Mouse (Mus musculus): ENCODE measurements at regions not wholly inside any gene's neighbourhood (a gene's known extent, or its start where the extent isn't known, plus 50 kb on each side); places are given as distances from the start of the nearest gene placed in this dataset.
A peak's percentile ranks its signal among the peaks of the same experiment; 100 is the strongest.

- Histone ChIP-seq H3K9ac (replicated peaks; ENCODE audit: low read length) (no peak overlapping the region), H3K27ac (replicated peaks; ENCODE audit: low read depth, low read length) (no peak overlapping the region), H3K9me3 (replicated peaks; ENCODE audit: control insufficient read depth, low read length) (no peaks in the 10 kb centered on the region), H3K27me3 (ENCODE audit: control insufficient read depth, insufficient read depth, low read length) (no peaks in the 10 kb centered on the region), H3K4me1 (ENCODE audit: control insufficient read depth, insufficient read depth, low read length) (no peaks in the 10 kb centered on the region), H3K4me2 (ENCODE audit: low read depth, low read length) (no peak overlapping the region), H3K36me3 (replicated peaks; ENCODE audit: control insufficient read depth, insufficient read depth, low read depth, low read length) (no peaks in the 10 kb centered on the region), H3K4me3 (ENCODE audit: low read depth, low read length) (no peak overlapping the region)
- DNase-seq (ENCODE audit: low spot score) (peak; percentile 54), ATAC-seq (replicated peaks; ENCODE audit: insufficient number of reproducible peaks, low FRiP score, low TSS enrichment, low read depth) (no peak)
- 63% methylated on average over 18 of the region's 18 CpGs for WGBS
These were observed 52.0 kb downstream of the 4930426L09Rik start for GRCm38 (mm10) chr2:19049877-19050731.

GRCm38 (mm10) chr2:19055500-19055899 lies 57.4 kb downstream of the 4930426L09Rik start:
- Histone ChIP-seq H3K4me1 (ENCODE audit: control insufficient read depth, insufficient read depth, low read length) (no peaks in the 10 kb centered on the region), H3K27me3 (ENCODE audit: control insufficient read depth, insufficient read depth, low read length) (no peaks in the 10 kb centered on the region), H3K4me3 (ENCODE audit: low read depth, low read length) (no peak overlapping the region), H3K4me2 (ENCODE audit: low read depth, low read length) (no peak overlapping the region), H3K9me3 (replicated peaks; ENCODE audit: control insufficient read depth, low read length) (no peaks in the 10 kb centered on the region), H3K36me3 (replicated peaks; ENCODE audit: control insufficient read depth, insufficient read depth, low read depth, low read length) (no peaks in the 10 kb centered on the region), H3K27ac (replicated peaks; ENCODE audit: low read depth, low read length) (no peak overlapping the region), H3K9ac (replicated peaks; ENCODE audit: low read length) (no peak overlapping the region)
- 83% methylated on average over 2 of the region's 2 CpGs for WGBS
- DNase-seq (ENCODE audit: low spot score), result no peak
- ATAC-seq (replicated peaks; ENCODE audit: insufficient number of reproducible peaks, low FRiP score, low TSS enrichment, low read depth), result no peak

- H3K4me3 ChIP-seq (ENCODE audit: low read depth, low read length), result no peak overlapping the region
- no peaks in the 10 kb centered on the region for H3K36me3 ChIP-seq (replicated peaks; ENCODE audit: control insufficient read depth, insufficient read depth, low read depth, low read length)
- H3K9ac ChIP-seq (replicated peaks; ENCODE audit: low read length), result no peak overlapping the region
- H3K9me3 ChIP-seq (replicated peaks; ENCODE audit: control insufficient read depth, low read length), result no peaks in the 10 kb centered on the region
- no peaks in the 10 kb centered on the region for H3K27me3 ChIP-seq (ENCODE audit: control insufficient read depth, insufficient read depth, low read length)
- DNase-seq (ENCODE audit: low spot score), result no peak
- 68% methylated on average over 5 of the region's 5 CpGs for WGBS
- H3K27ac ChIP-seq (replicated peaks; ENCODE audit: low read depth, low read length), result no peak overlapping the region
- H3K4me1 ChIP-seq (ENCODE audit: control insufficient read depth, insufficient read depth, low read length), result no peaks in the 10 kb centered on the region
- no peak overlapping the region for H3K4me2 ChIP-seq (ENCODE audit: low read depth, low read length)
- ATAC-seq (replicated peaks; ENCODE audit: insufficient number of reproducible peaks, low FRiP score, low TSS enrichment, low read depth), result no peak
These were observed 59.7 kb downstream of the 4930426L09Rik start for GRCm38 (mm10) chr2:19057859-19058258.

GRCm38 (mm10) chr2:19058765-19059164 lies 60.6 kb downstream of the 4930426L09Rik start:
- Histone ChIP-seq H3K27ac (replicated peaks; ENCODE audit: low read depth, low read length) (no peak overlapping the region), H3K4me3 (ENCODE audit: low read depth, low read length) (no peak overlapping the region)
- WGBS, result 77% methylated on average over 3 of the region's 3 CpGs

GRCm38 (mm10) chr2:19059246-19059645 lies 61.1 kb downstream of the 4930426L09Rik start:
- Histone ChIP-seq H3K4me1 (ENCODE audit: control insufficient read depth, insufficient read depth, low read length) (no peaks in the 10 kb centered on the region), H3K9ac (replicated peaks; ENCODE audit: low read length) (no peak overlapping the region), H3K4me3 (ENCODE audit: low read depth, low read length) (no peak overlapping the region), H3K27me3 (ENCODE audit: control insufficient read depth, insufficient read depth, low read length) (no peaks in the 10 kb centered on the region), H3K4me2 (ENCODE audit: low read depth, low read length) (no peak overlapping the region), H3K36me3 (replicated peaks; ENCODE audit: control insufficient read depth, insufficient read depth, low read depth, low read length) (no peaks in the 10 kb centered on the region), H3K9me3 (replicated peaks; ENCODE audit: control insufficient read depth, low read length) (no peaks in the 10 kb centered on the region), H3K27ac (replicated peaks; ENCODE audit: low read depth, low read length) (no peak overlapping the region)
- WGBS, result 75% methylated on average over 5 of the region's 5 CpGs
- no peak for ATAC-seq (replicated peaks; ENCODE audit: insufficient number of reproducible peaks, low FRiP score, low TSS enrichment, low read depth)
- DNase-seq (ENCODE audit: low spot score), result no peak

More at GRCm38 (mm10) chr2:19058765-19059164, 60.6 kb downstream of the 4930426L09Rik start:
- no peak for ATAC-seq (replicated peaks; ENCODE audit: insufficient number of reproducible peaks, low FRiP score, low TSS enrichment, low read depth)
- H3K9me3 ChIP-seq (replicated peaks; ENCODE audit: control insufficient read depth, low read length), result no peaks in the 10 kb centered on the region
- no peak overlapping the region for H3K4me2 ChIP-seq (ENCODE audit: low read depth, low read length)
- no peak for DNase-seq (ENCODE audit: low spot score)
- H3K9ac ChIP-seq (replicated peaks; ENCODE audit: low read length), result no peak overlapping the region
- no peaks in the 10 kb centered on the region for H3K4me1 ChIP-seq (ENCODE audit: control insufficient read depth, insufficient read depth, low read length)
- no peaks in the 10 kb centered on the region for H3K36me3 ChIP-seq (replicated peaks; ENCODE audit: control insufficient read depth, insufficient read depth, low read depth, low read length)
- no peaks in the 10 kb centered on the region for H3K27me3 ChIP-seq (ENCODE audit: control insufficient read depth, insufficient read depth, low read length)

GRCm38 (mm10) chr2:19060218-19060915 lies 62.2 kb downstream of the 4930426L09Rik start:
- H3K9ac ChIP-seq (replicated peaks; ENCODE audit: low read length), result no peak overlapping the region
- H3K4me1 ChIP-seq (ENCODE audit: control insufficient read depth, insufficient read depth, low read length), result no peaks in the 10 kb centered on the region
- no peak overlapping the region for H3K4me3 ChIP-seq (ENCODE audit: low read depth, low read length)
- DNase-seq (ENCODE audit: low spot score), result no peak
- no peak for ATAC-seq (replicated peaks; ENCODE audit: insufficient number of reproducible peaks, low FRiP score, low TSS enrichment, low read depth)
- no peaks in the 10 kb centered on the region for H3K36me3 ChIP-seq (replicated peaks; ENCODE audit: control insufficient read depth, insufficient read depth, low read depth, low read length)
- 85% methylated on average over 9 of the region's 9 CpGs for WGBS
- H3K9me3 ChIP-seq (replicated peaks; ENCODE audit: control insufficient read depth, low read length), result no peaks in the 10 kb centered on the region
- no peak overlapping the region for H3K27ac ChIP-seq (replicated peaks; ENCODE audit: low read depth, low read length)
- no peaks in the 10 kb centered on the region for H3K27me3 ChIP-seq (ENCODE audit: control insufficient read depth, insufficient read depth, low read length)
- H3K4me2 ChIP-seq (ENCODE audit: low read depth, low read length), result no peak overlapping the region

GRCm38 (mm10) chr2:19064560-19065362 lies 66.6 kb downstream of the 4930426L09Rik start:
- Histone ChIP-seq H3K27ac (replicated peaks; ENCODE audit: low read depth, low read length) (no peak overlapping the region), H3K4me2 (ENCODE audit: low read depth, low read length) (no peak overlapping the region), H3K4me1 (ENCODE audit: control insufficient read depth, insufficient read depth, low read length) (no peaks in the 10 kb centered on the region), H3K4me3 (ENCODE audit: low read depth, low read length) (no peak overlapping the region), H3K36me3 (replicated peaks; ENCODE audit: control insufficient read depth, insufficient read depth, low read depth, low read length) (no peaks in the 10 kb centered on the region), H3K9ac (replicated peaks; ENCODE audit: low read length) (no peak overlapping the region), H3K9me3 (replicated peaks; ENCODE audit: control insufficient read depth, low read length) (no peaks in the 10 kb centered on the region), H3K27me3 (ENCODE audit: control insufficient read depth, insufficient read depth, low read length) (no peaks in the 10 kb centered on the region)
- DNase-seq (ENCODE audit: low spot score) (no peak), ATAC-seq (replicated peaks; ENCODE audit: insufficient number of reproducible peaks, low FRiP score, low TSS enrichment, low read depth) (no peak)
- 61% methylated on average over 9 of the region's 9 CpGs for WGBS
